Mouse (Mus musculus) cerebellum, adult 11 months (tissue): ENCODE data around the gene Sema4b.

Experiments used
- DNase-seq: peaks from one replicate; pipeline ENCODE4 v3.0.0; 2022

The Sema4b gene

GRCm38 (mm10) chr7:80186531-80187296 is at the start of gene Sema4b:
TSS of gene Sema4b (plus strand) at chr7:80186841.
- DNase-seq, result peak; percentile 79

DNA sequence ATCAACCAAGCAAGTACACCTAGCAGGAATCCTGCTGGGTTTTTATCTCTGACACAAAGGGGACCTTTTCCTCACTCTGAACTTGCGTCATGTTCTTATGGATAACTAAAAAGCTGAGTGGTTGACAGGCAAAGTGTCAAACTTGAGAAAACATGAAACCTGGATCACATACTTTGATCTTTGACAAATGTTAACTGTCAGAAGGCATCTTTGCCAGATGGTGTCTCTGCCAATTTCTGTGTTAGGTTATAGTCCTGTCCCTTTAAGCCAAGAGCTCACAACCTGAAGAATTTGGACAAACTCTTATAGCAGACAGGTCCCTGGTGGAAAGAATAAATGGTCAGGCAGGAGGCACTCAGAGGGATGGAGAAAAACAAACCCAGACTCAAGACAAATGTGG is 48.3 kb upstream of the Sema4b start:
- no peak for DNase-seq

DNA sequence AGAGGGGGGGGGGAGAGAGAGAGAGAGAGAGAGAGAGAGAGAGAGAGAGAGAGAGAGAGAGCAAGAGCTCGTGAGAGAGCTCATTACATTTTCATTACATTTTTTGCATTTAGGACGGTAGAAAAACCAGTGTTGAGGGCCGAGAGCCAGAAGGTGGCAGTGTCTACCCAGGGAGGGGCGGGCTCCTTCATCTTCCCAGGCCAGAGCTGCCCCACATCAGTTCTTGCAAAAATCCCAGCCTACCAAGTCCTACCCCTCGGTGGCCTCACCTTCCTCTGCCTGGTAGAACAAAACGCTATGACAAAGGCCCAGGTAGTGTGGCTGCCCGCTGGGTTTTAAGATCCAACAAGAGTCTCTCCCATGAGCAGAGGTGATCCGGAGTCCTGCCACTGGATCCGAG is 45.8 kb upstream of the Sema4b start:
- peak; percentile 38 for DNase-seq

DNA sequence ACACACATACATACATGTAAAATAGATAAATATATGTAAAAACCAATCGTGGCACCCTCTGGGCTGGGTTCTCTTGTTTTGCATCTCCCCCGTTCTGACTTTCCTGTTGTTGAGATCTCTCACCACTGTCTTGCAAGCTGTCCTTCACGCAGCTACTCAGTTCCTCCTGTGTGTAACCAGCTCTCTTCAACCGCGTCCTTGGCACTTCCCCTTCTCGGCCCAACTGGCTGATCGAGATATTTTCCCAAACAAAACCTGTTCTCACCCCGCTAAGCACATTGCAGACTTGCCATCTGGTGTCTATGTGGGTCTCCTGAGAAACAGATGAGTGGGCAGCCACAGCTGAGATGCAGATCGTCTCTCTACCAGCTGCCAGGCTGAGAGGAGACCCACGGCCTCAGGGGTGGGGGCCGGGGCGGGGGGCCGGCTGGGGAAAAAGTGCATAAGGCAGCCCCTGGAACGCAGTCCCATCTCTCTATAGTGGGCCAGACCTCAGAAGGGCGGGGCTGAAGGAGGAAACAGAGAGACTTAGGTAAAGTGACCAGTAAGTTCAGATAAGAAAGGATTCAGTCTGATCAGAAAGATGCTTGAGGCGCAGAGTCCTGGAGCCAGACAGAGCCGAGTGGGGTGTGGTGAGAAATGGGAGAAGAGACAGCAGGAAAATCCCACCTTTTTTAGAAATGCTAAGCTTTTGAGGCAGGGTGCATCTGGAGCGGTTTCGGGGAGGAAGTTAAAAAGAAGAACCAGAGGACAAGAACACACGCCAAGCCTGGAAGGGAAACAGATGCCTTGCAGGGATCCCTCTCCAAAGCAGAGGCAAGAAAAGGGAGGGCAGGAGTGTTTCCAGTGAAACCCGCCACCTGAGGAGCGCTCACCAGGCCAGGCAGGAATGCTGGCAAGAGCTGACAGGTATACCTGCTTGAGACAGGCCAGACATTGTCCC is 43.0 kb upstream of the Sema4b start:
- no peak for DNase-seq

GRCm38 (mm10) chr7:80144695-80145094 is 41.9 kb upstream of the Sema4b start:
- no peak for DNase-seq

DNA sequence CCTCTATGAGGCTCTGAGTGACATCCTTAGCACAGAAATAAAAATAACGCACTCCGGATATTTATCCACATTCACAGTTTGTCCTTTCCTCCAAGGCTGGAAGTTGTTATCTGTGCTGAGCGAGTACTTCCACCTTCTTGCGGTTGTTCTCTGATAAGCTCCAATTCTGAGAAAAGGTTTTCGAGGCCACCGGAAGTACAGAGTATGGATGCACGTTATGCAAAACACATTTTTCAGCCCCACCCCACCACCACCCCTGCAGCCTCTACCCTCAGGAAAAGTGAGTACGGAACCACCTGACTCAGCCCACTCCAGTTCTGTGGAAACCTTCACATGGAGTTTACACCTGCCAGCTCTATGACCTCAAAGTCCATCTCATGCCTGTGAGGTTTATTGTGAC is 40.6 kb upstream of the Sema4b start:
- no peak for DNase-seq

- DNase-seq, result no peak
These were observed 37.3 kb upstream of the Sema4b start for GRCm38 (mm10) chr7:80149356-80149755.

- no peak for DNase-seq
These were observed 34.5 kb upstream of the Sema4b start for GRCm38 (mm10) chr7:80152152-80152551.

DNA sequence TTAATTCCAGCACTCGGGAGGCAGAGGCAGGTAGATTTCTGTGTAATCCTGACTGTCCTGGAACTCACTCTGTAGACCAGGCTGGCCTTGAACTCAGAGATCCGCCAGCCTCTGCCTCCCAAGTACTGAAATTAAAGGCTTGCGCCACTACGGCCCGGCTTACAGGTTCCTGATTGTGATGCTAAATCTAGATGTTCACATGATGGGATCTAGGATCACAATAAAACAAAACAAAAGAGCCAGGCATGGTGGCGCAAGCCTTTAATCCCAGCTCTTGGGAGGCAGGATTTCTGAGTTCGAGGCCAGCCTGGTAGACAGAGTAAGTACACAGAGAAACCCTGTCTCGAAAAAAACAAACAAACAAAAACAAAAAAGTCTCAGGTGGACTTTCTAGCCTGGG is 33.9 kb upstream of the Sema4b start:
- DNase-seq, result no peak

DNA sequence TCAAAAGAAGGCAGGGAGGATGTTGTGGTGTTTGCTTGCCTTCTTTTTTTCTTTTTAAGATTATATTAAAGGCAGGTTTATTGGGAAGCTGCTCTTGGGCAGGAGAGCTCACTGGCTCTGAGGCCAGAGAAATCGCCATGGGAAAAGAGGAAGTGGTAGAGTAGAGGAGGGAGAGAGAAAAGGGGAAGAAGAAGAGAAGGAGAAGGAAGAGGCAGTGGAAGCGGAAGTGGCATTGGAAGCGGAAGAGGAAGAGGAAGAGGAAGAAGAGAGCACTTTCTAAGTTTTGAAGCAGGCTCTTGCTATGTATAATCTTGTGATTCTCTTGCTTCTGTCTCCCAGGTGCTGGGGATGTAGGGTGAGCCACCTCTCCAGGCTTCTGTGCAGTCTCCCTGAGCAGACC is 32.0 kb upstream of the Sema4b start:
- no peak for DNase-seq

DNA sequence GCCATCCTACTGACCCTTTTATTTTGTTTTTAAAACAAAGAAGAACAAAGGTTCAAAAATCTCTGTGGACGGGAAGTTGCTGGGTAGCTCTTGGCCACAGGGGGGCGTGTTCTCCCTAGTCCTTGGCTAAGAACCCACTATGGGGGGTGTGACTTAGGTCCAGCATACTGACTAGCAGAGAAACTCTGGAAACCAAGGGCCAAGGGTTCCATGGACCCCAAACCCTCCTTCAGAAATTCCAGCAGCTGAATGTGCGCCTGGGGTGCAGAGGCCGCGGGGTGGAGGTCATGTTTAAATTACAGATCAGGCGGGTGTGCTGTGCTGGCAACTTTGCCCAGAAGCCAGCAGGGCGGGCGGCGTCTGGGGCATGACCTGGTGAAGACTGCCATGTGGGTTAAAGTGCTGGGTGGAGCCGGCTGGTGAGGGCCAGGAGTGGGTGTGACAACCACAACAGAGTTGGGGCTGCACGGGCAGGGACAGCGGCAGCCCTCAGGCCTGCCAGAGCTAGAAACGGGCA is 29.9 kb upstream of the Sema4b start:
- no peak for DNase-seq

- no peak for DNase-seq
These were observed 28.0 kb upstream of the Sema4b start for GRCm38 (mm10) chr7:80158496-80159268.

DNA sequence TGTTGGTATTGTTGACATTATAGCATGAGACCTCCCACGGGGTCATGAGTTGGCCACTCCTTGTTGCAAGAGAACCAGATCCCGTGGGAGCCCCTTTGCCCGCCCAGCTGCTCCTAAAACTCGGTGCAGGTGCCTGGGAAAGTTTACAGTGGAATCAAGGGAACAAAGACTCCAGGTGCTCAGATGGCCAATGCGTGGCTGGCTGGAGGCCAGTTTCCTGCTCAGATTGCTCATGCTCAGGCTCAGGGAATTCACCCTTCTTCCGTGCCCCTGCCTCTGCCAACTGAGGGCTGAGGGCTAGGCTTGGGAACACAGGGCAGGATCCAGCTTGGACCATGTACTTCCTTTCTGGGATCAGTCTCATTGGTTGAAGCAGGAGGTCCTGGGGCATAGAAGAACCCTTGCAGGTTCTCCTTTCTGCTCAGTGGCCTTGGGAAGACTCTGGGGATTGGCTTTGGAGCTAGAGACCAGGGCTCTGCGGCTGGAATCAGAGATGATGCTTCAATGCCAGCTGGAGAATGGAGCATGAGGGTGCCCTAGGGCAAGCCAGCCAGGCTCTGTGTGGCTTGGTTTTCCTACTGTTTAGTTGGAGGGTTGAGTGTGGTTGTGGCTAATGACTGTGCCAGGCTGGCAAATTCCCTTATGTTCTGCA is 26.2 kb upstream of the Sema4b start:
- no peak for DNase-seq

DNA sequence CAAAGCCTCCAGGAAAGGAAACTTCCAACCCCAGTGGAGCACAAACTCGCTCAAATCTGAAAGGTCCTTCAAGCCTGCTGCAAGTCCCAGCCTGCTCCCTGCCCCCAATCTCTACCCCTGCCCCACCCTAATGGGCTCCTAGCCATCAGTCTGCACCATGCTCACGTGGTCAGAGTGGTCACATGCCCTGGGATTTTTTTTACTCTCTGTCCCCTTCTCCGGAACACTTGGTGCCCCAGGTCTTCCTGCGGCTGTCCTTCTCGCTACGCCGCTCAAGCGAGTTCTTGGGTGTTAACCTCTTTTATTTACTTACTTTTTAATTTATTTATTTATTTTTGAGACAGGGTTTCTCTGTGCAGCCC is 25.7 kb upstream of the Sema4b start:
- DNase-seq, result no peak

DNA sequence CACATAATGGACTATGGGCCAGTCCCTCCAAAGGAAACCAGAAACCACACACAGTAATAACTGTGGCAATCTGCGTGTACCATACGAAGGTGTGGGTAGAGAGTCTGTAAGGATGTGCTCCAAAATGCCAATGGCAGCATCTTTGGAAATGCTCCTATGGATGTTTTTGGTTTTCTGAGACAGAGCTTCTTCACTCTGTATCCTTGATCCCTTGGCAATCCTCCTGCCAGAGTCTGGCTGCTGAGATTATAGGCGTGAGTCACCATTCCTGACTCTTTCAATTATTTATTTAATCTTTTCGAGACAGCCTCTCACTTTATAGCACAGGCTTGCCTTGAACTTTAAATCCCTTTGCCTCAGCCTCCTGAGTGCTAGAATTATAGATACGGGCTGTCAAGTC is 21.2 kb upstream of the Sema4b start:
- DNase-seq, result no peak

GRCm38 (mm10) chr7:80166740-80167139 is 19.9 kb upstream of the Sema4b start:
- DNase-seq, result no peak

- no peak for DNase-seq
These were observed 16.8 kb upstream of the Sema4b start for GRCm38 (mm10) chr7:80169847-80170246.

- no peak for DNase-seq
These were observed 15.3 kb upstream of the Sema4b start for GRCm38 (mm10) chr7:80171345-80171744.

GRCm38 (mm10) chr7:80172069-80172956 is 14.3 kb upstream of the Sema4b start:
- DNase-seq, result no peak

DNA sequence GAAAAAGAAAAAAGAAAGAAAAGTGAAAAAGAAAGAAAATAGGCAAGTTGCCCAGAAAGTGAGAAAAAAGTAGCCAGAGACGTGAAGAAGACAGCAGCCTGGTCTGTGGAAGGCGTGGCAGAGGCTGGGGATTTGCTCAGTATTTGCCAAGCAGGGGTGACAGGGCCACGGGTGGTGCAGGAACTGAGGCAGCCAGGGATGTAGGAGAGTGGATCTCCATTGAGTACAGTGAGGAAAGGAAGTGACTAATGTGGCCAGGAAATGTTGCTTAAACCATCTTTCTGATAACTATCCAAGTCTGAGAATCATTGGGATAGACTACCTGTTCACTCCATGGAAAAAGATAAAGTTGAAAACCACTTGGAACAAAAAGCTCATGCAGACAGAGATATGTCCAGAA is 10.5 kb upstream of the Sema4b start:
- no peak for DNase-seq

GRCm38 (mm10) chr7:80177438-80177837 is 9.2 kb upstream of the Sema4b start:
- no peak for DNase-seq
